Mouse (Mus musculus): Measurements from ENCODE around the gene Ggct. TPM values are rescaled to one million over a fixed set of nuclear protein-coding genes. Genes with fewer than 3 reads are reported as not detected.

The Ggct gene
- total RNA-seq, 1 experiment from 2014 or later, result 85.7 TPM

Other genes starting within 250 kb of the Ggct start
- 73.5 to 140 TPM (median 84.1 TPM) in 3 replicates for gene Znrf2, start 176.0 kb downstream of the Ggct start, total RNA-seq (2017)
- gene Nod1, start 20.3 kb downstream of the Ggct start, total RNA-seq (2017), result 63.0 to 110 TPM (median 64.7 TPM) in 3 replicates
- 71.9 to 93.7 TPM (median 86.8 TPM) in 3 replicates for gene Gars, start 45.1 kb upstream of the Ggct start, total RNA-seq (2017)
- gene Crhr2, start 140.1 kb upstream of the Ggct start, total RNA-seq (2017), result not detected in 3 replicates
- gene Inmt, start 182.1 kb upstream of the Ggct start, total RNA-seq (2017), result not detected in 3 replicates
- 1.1 TPM in 1 of 3 replicates, not detected in the others for gene Mindy4, start 210.4 kb upstream of the Ggct start, total RNA-seq (2017)